Mouse (Mus musculus): ENCODE data around the gene Rad17. TPM values are rescaled to one million over a fixed set of nuclear protein-coding genes. Genes with fewer than 3 reads are reported as not detected.

The Rad17 gene
- polyA plus RNA-seq, 1 experiment from 2014 or later: 18.7 TPM

- Histone ChIP-seq H3K4me1 (ENCODE audit: control insufficient read depth, insufficient read depth, low read length) (no peaks in the 10 kb centered on the region; the same call in 1 of the 2 replicates), H3K36me3 (ENCODE audit: control insufficient read depth, insufficient read depth, low read length) (peaks cover 28% of the 10 kb centered on the region), H3K4me3 (ENCODE audit: low read depth, low read length) (no peak overlapping the region), H3K9me3 (ENCODE audit: control insufficient read depth, low read length) (no peaks in the 10 kb centered on the region), H3K9ac (replicated peaks; ENCODE audit: low read depth, low read length) (no peak overlapping the region), H3K4me2 (ENCODE audit: low read depth, low read length) (no peak overlapping the region), H3K27ac (ENCODE audit: low read depth, low read length) (no peak overlapping the region), H3K27me3 (ENCODE audit: control insufficient read depth, insufficient read depth, low read length) (peaks cover 13% of the 10 kb centered on the region)
- 83% methylated on average over 13 of the region's 13 CpGs for WGBS
- ATAC-seq (ENCODE audit: low read depth): no peak
Observed at GRCm38 (mm10) chr13:100617583-100617982, 33.3 kb downstream of the Rad17 start.

GRCm38 (mm10) chr13:100616181-100617087 lies 34.4 kb downstream of the Rad17 start, which contains the start of gene Marveld2:
Marveld2 (minus strand) TSS chr13:100616971.
- H3K27me3 ChIP-seq (ENCODE audit: control insufficient read depth, insufficient read depth, low read length): peaks cover 13% of the 10 kb centered on the region
- H3K4me1 ChIP-seq (ENCODE audit: control insufficient read depth, insufficient read depth, low read length): no peaks in the 10 kb centered on the region; the same call in 1 of the 2 replicates
- 2% methylated on average over 76 of the region's 77 CpGs for WGBS
- no peak within 1 kb of the TSS for H3K27ac ChIP-seq (ENCODE audit: low read depth, low read length)
- peaks cover 20% of the 10 kb centered on the region; the same call in 1 of the 2 replicates for H3K36me3 ChIP-seq (ENCODE audit: control insufficient read depth, insufficient read depth, low read length)
- peak within 1 kb of the TSS; percentile 61 for H3K9ac ChIP-seq (replicated peaks; ENCODE audit: low read depth, low read length)
- peak; percentile 59 for ATAC-seq (ENCODE audit: low read depth)
- H3K4me2 ChIP-seq (ENCODE audit: low read depth, low read length): peak within 1 kb of the TSS; percentile 64
- H3K4me3 ChIP-seq (ENCODE audit: low read depth, low read length): peak within 1 kb of the TSS; percentile 41
- no peaks in the 10 kb centered on the region for H3K9me3 ChIP-seq (ENCODE audit: control insufficient read depth, low read length)

DNA sequence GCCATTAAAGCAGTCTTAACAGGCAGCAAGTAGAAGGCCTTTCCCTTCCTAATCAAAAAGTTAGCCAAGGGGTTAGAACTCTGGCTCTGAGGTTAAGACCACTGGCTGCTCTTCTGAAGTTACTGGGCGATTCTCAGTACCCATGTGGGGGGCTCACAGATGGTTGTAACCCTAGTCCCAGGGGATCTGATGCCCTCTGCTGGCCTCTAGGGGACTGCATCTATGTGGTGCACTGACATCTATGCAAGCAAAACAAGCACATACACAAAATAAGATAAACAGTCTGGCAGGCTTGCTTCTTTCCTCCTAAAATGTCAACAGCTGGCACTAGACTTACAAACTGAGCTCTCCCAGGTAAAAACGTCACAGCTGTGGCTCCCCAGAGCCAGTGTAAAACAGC lies 37.9 kb downstream of the Rad17 start:
- Histone ChIP-seq H3K4me1 (ENCODE audit: control insufficient read depth, insufficient read depth, low read length) (no peaks in the 10 kb centered on the region; the same call in 1 of the 2 replicates), H3K27me3 (ENCODE audit: control insufficient read depth, insufficient read depth, low read length) (peaks cover 12% of the 10 kb centered on the region), H3K4me2 (ENCODE audit: low read depth, low read length) (no peak overlapping the region), H3K27ac (ENCODE audit: low read depth, low read length) (no peak overlapping the region), H3K36me3 (ENCODE audit: control insufficient read depth, insufficient read depth, low read length) (peaks cover 7% of the 10 kb centered on the region; the same call in 1 of the 2 replicates), H3K4me3 (ENCODE audit: low read depth, low read length) (no peak overlapping the region), H3K9ac (replicated peaks; ENCODE audit: low read depth, low read length) (no peak overlapping the region), H3K9me3 (ENCODE audit: control insufficient read depth, low read length) (no peaks in the 10 kb centered on the region)
- 56% methylated on average over 2 of the region's 2 CpGs for WGBS
- ATAC-seq (ENCODE audit: low read depth): no peak

DNA sequence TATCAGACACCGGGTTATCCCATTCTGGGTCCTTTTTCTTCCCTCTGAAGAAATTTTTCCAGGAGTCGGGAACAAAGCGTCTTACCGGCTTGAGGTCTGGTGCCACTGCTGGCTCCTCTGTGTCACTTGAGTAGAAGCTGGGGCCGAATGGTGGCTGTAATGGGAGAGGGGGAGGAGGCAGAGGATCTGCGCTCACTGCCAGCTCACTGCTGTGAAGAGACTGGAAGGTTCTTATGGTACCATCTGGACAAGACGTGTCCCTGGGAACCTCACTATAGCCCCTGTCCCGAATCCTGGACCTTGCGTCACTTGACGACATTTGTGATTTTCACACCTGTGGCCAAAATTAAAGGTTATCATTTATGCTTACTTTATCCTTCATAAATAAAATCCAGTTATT lies 38.6 kb downstream of the Rad17 start:
- 96% methylated on average over 10 of the region's 10 CpGs for WGBS

GRCm38 (mm10) chr13:100611266-100611665 lies 39.6 kb downstream of the Rad17 start:
- Histone ChIP-seq H3K4me2 (ENCODE audit: low read depth, low read length) (no peak overlapping the region), H3K27me3 (ENCODE audit: control insufficient read depth, insufficient read depth, low read length) (no peaks in the 10 kb centered on the region), H3K4me1 (ENCODE audit: control insufficient read depth, insufficient read depth, low read length) (no peaks in the 10 kb centered on the region), H3K36me3 (ENCODE audit: control insufficient read depth, insufficient read depth, low read length) (no peaks in the 10 kb centered on the region), H3K27ac (ENCODE audit: low read depth, low read length) (no peak overlapping the region), H3K4me3 (ENCODE audit: low read depth, low read length) (no peak overlapping the region), H3K9ac (replicated peaks; ENCODE audit: low read depth, low read length) (no peak overlapping the region), H3K9me3 (ENCODE audit: control insufficient read depth, low read length) (no peaks in the 10 kb centered on the region)
- 95% methylated on average over 13 of the region's 13 CpGs for WGBS
- ATAC-seq (ENCODE audit: low read depth): no peak

More for the DNA sequence above, 38.6 kb downstream of the Rad17 start:
- no peak overlapping the region for H3K4me2 ChIP-seq (ENCODE audit: low read depth, low read length)
- H3K36me3 ChIP-seq (ENCODE audit: control insufficient read depth, insufficient read depth, low read length): peaks cover under 1% of the 10 kb centered on the region; the same call in 1 of the 2 replicates
- H3K9me3 ChIP-seq (ENCODE audit: control insufficient read depth, low read length): no peaks in the 10 kb centered on the region
- H3K27me3 ChIP-seq (ENCODE audit: control insufficient read depth, insufficient read depth, low read length): peaks cover 6% of the 10 kb centered on the region
- H3K27ac ChIP-seq (ENCODE audit: low read depth, low read length): no peak overlapping the region
- no peak overlapping the region for H3K4me3 ChIP-seq (ENCODE audit: low read depth, low read length)
- ATAC-seq (ENCODE audit: low read depth): no peak
- H3K4me1 ChIP-seq (ENCODE audit: control insufficient read depth, insufficient read depth, low read length): no peaks in the 10 kb centered on the region; the same call in 1 of the 2 replicates
- no peak overlapping the region for H3K9ac ChIP-seq (replicated peaks; ENCODE audit: low read depth, low read length)

DNA sequence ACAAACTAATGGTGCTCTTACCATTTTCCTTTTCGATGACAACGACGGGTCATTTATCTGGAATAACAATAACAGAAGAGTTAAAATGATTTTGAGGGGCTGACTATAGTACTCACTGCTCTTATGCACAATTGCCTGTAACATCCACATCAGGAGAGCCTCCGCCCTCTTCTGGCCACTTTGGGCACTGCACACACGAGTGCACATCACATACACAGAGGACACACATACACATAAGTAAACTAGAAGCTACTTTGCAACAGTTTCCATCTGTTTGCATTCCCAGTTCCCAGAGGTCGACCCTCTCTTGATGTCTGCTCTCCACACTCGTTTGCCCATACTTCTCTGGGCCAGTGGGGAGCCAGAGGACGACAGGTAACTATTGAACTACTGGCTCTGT lies 43.1 kb downstream of the Rad17 start:
- no peak for ATAC-seq (ENCODE audit: low read depth)
- H3K9me3 ChIP-seq (ENCODE audit: control insufficient read depth, low read length): no peaks in the 10 kb centered on the region
- H3K27ac ChIP-seq (ENCODE audit: low read depth, low read length): no peak overlapping the region
- 87% methylated on average over 8 of the region's 8 CpGs for WGBS
- H3K4me2 ChIP-seq (ENCODE audit: low read depth, low read length): no peak overlapping the region
- no peaks in the 10 kb centered on the region for H3K27me3 ChIP-seq (ENCODE audit: control insufficient read depth, insufficient read depth, low read length)
- no peak overlapping the region for H3K9ac ChIP-seq (replicated peaks; ENCODE audit: low read depth, low read length)
- no peaks in the 10 kb centered on the region for H3K36me3 ChIP-seq (ENCODE audit: control insufficient read depth, insufficient read depth, low read length)
- no peaks in the 10 kb centered on the region for H3K4me1 ChIP-seq (ENCODE audit: control insufficient read depth, insufficient read depth, low read length)
- no peak overlapping the region for H3K4me3 ChIP-seq (ENCODE audit: low read depth, low read length)

DNA sequence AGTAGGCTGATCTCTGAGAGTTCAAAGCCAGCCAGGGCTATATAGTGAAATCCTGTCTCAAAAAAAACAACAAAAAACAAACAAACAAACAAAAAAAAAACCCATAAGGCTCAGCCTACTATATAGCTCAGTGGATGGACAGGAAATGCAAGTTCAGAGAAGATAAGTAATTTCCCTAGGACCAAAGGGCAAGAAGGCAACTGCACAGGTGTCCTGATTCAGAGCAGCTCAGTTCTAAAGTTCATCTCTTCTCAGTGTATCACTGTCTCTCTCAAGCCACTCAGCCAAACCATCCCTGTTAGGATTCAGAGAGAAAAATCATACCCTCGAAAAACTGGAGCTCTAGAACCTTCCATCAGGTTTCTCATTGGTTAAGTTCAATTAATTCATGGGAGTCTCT lies 45.0 kb downstream of the Rad17 start:
- no peak for ATAC-seq (ENCODE audit: low read depth)
- Histone ChIP-seq H3K4me1 (ENCODE audit: control insufficient read depth, insufficient read depth, low read length) (no peaks in the 10 kb centered on the region), H3K9ac (replicated peaks; ENCODE audit: low read depth, low read length) (no peak overlapping the region), H3K4me2 (ENCODE audit: low read depth, low read length) (no peak overlapping the region), H3K9me3 (ENCODE audit: control insufficient read depth, low read length) (no peaks in the 10 kb centered on the region), H3K36me3 (ENCODE audit: control insufficient read depth, insufficient read depth, low read length) (no peaks in the 10 kb centered on the region), H3K4me3 (ENCODE audit: low read depth, low read length) (no peak overlapping the region), H3K27me3 (ENCODE audit: control insufficient read depth, insufficient read depth, low read length) (no peaks in the 10 kb centered on the region), H3K27ac (ENCODE audit: low read depth, low read length) (no peak overlapping the region)
- WGBS: 61% methylated on average over 1 of the region's 1 CpGs

DNA sequence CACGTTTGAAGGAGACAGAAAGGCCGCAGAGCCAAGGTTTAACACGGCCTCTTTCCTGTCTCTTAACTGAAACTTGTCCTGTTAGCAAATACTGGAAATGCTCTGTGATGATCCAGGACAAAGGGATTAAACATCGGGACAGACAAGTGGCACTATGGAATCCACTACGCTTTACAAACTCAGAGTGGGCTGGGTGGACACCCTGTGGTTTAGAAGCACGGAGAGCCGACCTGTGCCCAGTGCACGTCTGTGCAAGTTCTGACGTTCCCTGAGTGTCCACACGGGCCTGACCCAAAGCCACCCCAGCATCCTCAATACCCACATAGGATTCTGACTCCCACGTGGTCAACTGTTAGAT lies 47.1 kb downstream of the Rad17 start:
- 90% methylated on average over 11 of the region's 11 CpGs for WGBS
- no peak overlapping the region for H3K4me3 ChIP-seq (ENCODE audit: low read depth, low read length)
- no peak overlapping the region for H3K9ac ChIP-seq (replicated peaks; ENCODE audit: low read depth, low read length)
- H3K4me2 ChIP-seq (ENCODE audit: low read depth, low read length): no peak overlapping the region
- no peak for ATAC-seq (ENCODE audit: low read depth)
- H3K36me3 ChIP-seq (ENCODE audit: control insufficient read depth, insufficient read depth, low read length): no peaks in the 10 kb centered on the region
- no peak overlapping the region for H3K27ac ChIP-seq (ENCODE audit: low read depth, low read length)
- H3K9me3 ChIP-seq (ENCODE audit: control insufficient read depth, low read length): no peaks in the 10 kb centered on the region
- H3K4me1 ChIP-seq (ENCODE audit: control insufficient read depth, insufficient read depth, low read length): no peaks in the 10 kb centered on the region
- no peaks in the 10 kb centered on the region for H3K27me3 ChIP-seq (ENCODE audit: control insufficient read depth, insufficient read depth, low read length)

- Histone ChIP-seq H3K4me1 (ENCODE audit: control insufficient read depth, insufficient read depth, low read length) (no peaks in the 10 kb centered on the region), H3K4me2 (ENCODE audit: low read depth, low read length) (no peak overlapping the region), H3K36me3 (ENCODE audit: control insufficient read depth, insufficient read depth, low read length) (no peaks in the 10 kb centered on the region), H3K4me3 (ENCODE audit: low read depth, low read length) (no peak overlapping the region), H3K27me3 (ENCODE audit: control insufficient read depth, insufficient read depth, low read length) (no peaks in the 10 kb centered on the region), H3K9ac (replicated peaks; ENCODE audit: low read depth, low read length) (no peak overlapping the region), H3K27ac (ENCODE audit: low read depth, low read length) (no peak overlapping the region), H3K9me3 (ENCODE audit: control insufficient read depth, low read length) (no peaks in the 10 kb centered on the region)
- WGBS: 91% methylated on average over 10 of the region's 10 CpGs
- ATAC-seq (ENCODE audit: low read depth): no peak
Observed at GRCm38 (mm10) chr13:100603031-100603737, 47.7 kb downstream of the Rad17 start.

All from neural tube, embryonic 14.5 days (tissue).